Mouse (Mus musculus) spleen, adult 18-20 months (tissue): ENCODE measurements around the gene Tdo2.

Experiments
- DNase-seq, 2 experiments: peaks; one replicate each; pipeline ENCODE4 v3.0.0; 2022; ENCODE audit warnings: mixed read lengths in 2 of 2

Tdo2 gene

DNA sequence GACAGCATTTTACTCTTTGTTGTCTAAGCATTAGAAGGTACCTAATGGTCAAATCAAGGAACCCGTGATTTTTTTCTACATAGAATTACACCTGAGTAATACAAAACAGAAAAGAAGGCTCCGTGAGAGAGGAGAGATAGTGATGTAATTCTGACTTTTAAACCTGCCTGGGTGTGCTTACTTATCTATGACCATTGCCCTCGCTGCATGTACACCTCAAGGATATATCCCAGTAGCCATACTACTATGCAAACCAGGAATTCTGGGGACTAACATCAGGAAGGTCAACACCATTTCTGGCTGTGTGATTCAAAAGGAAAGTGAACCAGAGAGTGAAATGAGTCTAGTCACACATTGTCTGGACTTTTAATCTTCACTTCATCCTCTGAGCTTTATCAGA lies 33.7 kb downstream of the Tdo2 start:
- DNase-seq, result no peak

DNA sequence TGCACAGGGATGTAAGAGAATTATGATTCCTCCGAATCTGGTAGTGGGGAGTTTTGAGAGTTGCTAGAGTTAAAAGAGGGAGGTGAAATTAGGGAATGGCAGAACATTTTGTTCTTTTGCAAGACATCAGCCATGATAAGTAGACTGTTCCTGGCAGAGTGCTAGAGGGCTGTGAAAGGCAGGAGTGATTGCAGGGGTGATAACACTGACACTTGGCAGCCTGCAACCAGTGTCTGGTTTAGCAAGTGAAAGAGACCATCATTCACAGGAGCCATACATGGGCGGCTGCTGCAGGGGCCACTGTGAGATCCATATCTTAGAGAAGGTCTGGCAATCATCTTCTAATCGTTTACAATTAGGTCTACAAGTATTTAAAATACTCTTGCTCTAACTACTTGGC lies 37.1 kb downstream of the Tdo2 start:
- no peak for DNase-seq

DNA sequence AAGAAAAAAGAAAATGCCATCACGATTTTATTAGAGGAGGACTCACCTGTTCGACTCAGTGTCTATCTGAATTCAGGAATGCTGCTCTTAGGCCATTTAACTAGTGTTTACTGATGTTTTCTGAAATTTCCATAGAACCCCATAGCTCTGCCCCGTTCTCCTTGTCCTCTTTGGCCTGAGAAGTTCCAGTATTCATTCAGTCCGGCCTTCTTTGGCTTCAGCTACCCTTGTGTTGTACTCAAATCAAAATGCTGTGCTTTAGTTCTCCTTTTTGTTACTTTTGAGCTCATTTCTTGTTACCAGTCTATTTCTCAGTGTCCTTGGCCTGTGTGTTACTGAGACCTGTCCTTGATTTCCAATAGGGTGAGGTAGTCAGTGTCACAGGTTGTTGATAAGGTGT lies 42.7 kb downstream of the Tdo2 start:
- no peak for DNase-seq

DNA sequence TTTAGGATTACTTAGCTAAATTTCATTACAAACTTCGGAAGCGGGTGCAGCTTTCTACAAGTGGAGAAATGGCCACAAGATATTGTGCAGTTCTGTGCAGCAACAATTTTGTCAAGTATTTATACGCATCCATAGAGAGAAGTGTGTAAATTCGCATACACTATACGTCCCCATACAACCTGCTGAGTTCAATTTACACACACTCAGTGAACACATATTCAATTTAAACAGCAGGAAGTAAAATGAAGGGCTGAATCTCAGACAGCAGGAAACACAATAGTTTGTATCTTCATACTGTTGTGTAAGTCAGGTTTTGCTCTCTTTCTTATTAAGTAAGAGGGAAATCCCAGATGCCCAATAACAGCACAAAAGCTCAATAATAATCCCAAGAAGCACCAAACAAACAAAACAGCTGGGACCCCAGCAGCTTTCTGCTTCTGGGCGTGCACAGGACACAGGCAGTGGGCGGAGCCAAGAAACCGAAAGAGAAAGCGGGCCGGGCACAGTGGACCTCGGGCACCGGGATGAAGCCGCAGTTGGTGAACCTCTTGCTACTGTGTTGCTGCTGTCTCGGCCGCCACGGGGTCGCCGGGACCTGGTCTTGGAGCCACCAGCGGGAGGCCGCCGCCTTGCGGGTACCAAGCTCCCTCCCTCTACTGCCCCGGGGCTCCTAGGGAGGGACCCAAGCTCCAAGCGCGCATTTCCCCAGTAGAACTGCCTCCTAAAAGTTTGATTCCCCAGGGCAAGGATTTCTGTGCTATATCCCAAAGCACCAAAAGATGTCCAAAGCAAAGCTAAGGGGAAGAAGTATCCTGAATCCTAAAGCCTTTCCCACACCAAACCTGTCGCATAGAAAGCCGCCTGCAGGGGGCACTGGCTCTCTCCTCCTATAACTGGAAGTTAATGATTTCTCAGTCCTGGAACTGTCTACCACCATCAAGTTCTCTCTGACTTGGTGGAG lies 43.6 kb downstream of the Tdo2 start, which contains the start of gene Ctso:
TSS of gene Ctso (plus strand) at position 461 of the 961 bp plus-strand sequence.
- DNase-seq, result peak; percentile 82 to 92

DNA sequence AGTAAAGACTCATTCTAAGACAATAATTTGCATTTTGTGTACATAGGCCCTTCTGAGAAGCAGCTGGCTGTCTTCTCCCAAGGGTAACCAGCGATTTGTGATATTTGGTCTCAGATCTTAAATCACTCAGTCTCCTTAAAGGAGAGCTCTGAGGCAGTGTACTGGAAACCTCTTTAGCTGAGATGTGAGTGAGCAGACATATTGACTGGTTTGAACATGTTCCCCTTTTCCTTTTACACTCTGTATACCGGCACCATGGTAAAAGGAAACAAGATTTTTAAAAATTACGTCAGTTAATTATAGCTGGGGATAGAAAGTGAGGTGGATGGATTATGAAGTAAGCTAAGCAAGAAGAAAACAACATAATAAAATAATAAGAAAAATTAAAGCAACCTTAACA lies 44.3 kb downstream of the Tdo2 start:
- DNase-seq, result no peak

DNA sequence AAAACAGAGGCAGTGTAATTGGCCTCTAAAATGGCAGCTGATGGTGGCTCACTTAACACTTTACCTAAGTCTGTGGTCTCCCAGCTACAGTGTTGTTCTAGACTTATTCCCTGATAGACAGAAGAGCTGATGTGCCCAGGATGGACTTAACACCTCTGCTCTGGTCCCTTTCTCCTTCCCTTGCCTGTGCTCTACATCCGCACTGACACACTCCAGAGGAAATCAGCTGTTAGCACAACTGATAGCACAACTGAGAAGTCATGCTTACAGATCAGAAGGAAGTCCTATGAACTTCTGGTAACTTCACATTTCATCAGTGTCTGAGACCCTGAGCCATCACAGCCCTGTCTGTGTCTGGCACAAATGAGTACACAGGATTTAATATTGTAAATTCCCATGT lies 46.9 kb downstream of the Tdo2 start:
- DNase-seq, result no peak

DNA sequence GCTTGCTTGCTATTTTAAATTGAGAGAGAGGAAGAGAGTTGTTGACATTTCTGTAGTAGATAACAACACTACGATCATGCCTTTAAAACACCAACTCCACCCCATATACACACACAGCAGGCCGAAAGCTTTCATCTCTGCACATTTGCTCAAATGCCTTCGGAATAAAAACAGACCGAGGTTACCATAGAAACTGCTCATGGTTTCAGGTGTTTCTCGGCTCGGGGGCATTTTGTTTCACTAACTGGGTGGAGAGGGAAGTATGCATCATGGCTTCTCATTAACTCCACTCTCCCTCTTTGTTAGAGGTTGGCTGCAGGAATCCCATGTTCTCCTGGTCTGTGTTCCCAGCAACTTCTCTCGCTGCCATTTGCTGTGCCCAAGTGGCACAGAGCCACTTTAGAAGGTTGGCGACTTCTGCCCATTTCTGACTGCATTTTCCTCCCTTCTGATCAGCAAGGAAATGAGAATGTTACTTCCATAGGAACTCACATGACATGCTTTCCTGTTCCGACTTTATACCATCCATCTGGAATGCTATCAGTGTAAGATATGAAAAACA lies 49.2 kb downstream of the Tdo2 start:
- DNase-seq, result no peak

DNA sequence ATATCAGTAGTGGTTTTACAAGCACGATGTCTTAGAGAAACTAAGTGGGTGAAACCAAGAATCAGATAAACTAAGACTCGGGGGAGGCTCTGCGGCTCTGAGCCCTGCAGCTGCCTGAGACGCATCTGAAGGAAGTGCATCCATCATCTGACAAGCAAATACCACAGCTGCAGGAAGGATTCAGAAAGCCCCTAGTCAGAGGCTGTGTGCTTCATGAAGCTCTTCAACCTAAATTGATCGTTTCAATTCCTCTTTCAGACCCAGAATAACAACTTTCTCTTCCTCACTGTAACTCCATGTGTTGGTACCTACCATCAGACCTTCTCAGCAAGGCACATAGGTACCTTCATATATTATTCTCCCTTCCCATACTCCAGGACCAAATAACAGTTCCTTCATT lies 50.1 kb downstream of the Tdo2 start:
- peak; percentile 54 to 61 for DNase-seq

DNA sequence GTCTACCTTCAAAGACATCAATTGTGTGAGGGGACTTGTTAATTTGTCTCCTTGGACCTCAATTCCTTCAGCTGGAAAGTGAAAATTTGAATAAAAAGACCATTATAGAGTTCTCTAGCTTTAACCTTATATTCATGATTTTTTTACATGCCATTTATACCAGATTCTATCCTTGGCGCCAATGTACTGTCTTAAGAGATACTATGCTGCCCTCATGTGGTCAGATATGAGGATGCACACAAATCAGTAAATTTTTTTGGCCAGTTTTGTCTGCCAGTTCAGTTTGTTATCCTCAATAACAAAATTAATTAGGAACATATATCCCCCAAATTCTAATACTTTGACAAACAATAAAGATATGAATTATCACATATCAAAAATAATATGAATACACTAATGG lies 51.1 kb downstream of the Tdo2 start:
- peak in 1 of 2 experiments; percentile 37 for DNase-seq

DNA sequence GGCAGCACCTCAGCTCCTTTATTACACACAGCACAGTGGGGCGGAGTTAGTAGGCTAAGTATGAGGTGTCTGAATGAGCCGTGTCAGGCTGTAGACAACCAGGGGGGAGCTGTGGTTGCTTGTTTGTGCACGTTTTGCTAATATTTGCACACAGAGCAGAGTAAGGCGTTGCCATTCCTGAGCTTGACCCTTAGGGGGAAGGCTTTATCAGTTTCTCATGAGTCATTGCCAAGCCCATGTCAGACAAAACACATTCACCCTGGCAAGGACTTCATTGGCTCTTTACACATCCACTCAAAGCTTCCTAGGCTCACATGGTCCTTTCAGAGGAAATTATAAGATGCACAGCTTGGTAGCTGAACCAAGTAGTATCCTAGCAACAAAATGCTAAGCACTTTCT lies 53.1 kb downstream of the Tdo2 start:
- no peak for DNase-seq

DNA sequence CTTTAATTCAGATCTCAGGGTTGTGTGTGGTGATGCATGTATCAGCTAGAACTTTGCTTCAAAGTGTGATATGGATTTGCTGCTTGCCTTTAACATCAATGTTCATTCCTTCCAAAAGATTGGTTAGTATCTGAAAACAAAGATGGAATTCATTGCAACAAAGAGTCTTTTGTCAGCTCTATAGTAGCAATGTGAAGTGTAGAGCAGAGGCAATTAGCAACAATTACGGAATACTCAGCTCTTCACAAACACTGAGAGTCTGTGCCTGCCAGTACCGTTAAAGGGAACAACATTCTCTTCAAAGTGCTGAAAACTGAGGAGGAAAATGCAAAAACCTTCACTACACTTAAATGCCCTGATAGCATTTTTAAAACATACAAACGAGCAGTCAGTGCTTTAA lies 56.3 kb downstream of the Tdo2 start:
- DNase-seq, result no peak

DNA sequence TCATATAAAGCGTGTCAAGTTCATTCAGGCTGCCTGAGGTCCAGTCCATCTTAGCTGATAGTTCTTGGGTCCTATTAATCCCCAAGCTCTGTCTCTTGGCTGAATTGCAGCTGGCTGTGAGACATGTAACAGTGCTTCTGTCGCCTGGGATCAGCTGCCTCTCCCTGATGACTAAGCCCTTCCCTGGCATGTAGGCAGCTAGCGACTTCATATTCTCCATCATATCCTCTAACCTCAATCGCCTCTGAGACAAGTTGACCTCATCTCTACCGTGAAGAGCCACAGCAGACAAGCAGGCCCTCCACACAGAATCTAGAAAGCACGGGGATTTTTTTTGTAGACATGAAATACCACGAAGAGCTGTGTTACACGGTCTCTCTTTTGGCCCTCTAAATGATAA lies 57.8 kb downstream of the Tdo2 start:
- DNase-seq, result no peak

DNA sequence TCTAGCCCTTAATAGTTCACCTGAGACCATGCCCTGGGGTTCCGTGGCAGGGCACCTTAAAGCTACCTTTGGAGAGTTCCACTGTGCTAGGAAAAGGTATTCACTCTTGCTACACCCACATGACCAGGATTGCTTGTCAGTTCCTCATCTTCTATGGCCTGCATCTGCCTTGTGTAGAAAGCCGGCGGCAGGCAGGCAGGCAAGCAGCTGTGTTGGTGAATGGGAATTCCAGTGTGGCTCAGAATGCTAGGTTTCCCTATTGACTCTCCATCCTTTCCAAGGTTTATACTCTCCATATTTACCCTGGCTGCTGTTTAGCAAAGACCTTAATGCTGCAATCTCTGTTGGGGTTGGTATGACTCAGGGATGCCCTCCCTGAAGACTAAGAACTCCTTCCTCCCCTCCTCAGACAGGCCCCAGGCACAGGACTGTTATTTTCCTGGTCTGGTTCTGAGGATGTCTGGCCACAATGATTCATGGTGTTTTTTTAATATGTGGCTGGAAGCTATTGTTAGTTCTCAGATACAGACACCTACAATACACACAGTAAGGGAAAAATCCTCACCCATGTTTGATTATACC lies 58.6 kb downstream of the Tdo2 start:
- no peak for DNase-seq

DNA sequence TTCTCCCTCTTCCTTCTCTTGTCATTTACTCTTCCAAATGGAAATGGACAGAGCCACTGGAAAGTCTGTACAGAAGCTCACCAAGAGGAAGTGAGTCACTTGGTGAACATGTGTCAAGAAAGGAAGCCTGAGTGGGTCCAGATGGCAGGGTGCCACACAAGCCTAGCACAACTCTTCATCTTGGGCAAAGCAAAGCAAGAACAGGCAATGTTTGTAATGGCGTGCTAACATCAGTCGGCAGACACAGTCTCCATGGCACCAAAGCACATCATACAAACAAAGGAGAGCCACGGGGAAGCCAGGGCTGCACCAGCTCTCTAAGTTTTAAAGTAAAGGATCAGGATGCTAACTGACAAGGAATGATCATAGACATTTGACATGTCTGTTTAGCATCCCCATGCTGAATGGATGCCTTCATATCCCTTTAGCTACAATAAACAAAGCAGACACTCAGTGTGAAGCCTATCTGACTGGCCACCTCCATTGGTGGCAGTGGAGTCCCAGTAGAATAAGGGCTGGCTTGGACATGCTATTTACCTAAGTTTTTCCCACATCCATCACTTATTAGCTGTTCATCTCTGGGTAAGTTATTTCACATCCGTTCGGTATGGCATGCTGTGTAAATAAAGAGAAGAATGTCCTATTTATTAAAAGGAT lies 59.8 kb downstream of the Tdo2 start:
- no peak for DNase-seq

DNA sequence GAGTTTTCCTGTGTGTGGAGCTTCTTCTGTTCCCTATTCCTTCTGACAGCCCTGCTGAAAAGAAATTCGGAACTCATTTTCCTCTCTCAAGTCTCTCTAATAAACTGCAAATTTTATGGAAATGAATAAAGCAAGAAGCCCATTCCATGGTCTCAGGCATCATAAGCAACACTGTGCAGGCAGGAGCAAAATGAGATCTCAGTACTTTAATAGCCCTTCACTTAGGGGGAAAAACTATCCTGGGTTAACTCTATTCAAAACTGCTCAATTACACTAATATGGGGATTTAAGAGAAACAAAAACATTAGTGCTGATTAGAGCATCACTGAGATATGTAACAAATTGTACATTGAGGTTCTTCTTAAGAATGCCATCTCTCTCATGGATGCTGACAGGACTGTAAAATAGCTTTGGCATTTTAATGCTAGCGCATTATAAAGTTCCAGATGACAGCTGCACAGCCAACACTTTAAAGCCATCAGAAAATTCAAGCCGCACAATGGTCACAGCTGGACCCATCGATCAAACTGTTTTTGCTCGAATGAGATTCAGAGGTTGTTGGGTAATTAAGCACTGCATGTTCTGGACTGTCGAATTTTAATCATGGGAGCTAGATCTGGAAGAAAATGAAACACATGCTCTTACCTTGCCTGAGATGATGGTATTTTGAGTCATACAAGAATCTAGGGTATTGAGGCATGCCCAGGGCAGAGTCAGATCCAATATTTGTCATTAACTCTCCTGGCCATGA lies 65.5 kb downstream of the Tdo2 start:
- no peak for DNase-seq
